Mouse (Mus musculus): ENCODE data around the gene Gm10217. TPM values are rescaled to one million over a fixed set of nuclear protein-coding genes. Genes with fewer than 3 reads are reported as not detected.

The Gm10217 gene
- polyA plus RNA-seq, 1 experiment from 2014 or later = not detected

- 70% methylated on average over 4 of the region's 4 CpGs for WGBS (ENCODE audit: insufficient replicate concordance)
Measured at GRCm38 (mm10) chr8:9886714-9887113, 22.7 kb downstream of the Gm10217 start.

GRCm38 (mm10) chr8:9899199-9899598, 35.1 kb downstream of the Gm10217 start:
- WGBS (ENCODE audit: insufficient replicate concordance) = 72% methylated on average over 2 of the region's 2 CpGs
- H3K27me3 ChIP-seq (ENCODE audit: control insufficient read depth, insufficient read depth, low read length) = no peaks in the 10 kb centered on the region
- H3K4me1 ChIP-seq (ENCODE audit: control insufficient read depth, insufficient read depth, low read length) = no peaks in the 10 kb centered on the region
- no peak overlapping the region for H3K9ac ChIP-seq (ENCODE audit: low read depth, low read length)
- H3K4me2 ChIP-seq = no peak overlapping the region
- no peak overlapping the region for H3K27ac ChIP-seq (ENCODE audit: low read depth, low read length)
- no peaks in the 10 kb centered on the region for H3K36me3 ChIP-seq (ENCODE audit: control insufficient read depth, insufficient read depth, low read length)
- no peaks in the 10 kb centered on the region for H3K9me3 ChIP-seq (replicated peaks; ENCODE audit: control insufficient read depth, low read length)
- H3K4me3 ChIP-seq (ENCODE audit: low read depth, low read length) = no peak overlapping the region
- no peak for ATAC-seq (replicated peaks; ENCODE audit: insufficient number of reproducible peaks, low FRiP score, low TSS enrichment)

More at GRCm38 (mm10) chr8:9886714-9887113, 22.7 kb downstream of the Gm10217 start:
- no peak overlapping the region for H3K27ac ChIP-seq (ENCODE audit: low read depth, low read length)
- no peak overlapping the region for H3K9ac ChIP-seq (ENCODE audit: low read depth, low read length)
- no peak for ATAC-seq (replicated peaks; ENCODE audit: insufficient number of reproducible peaks, low FRiP score, low TSS enrichment)
- no peak overlapping the region for H3K4me2 ChIP-seq
- no peaks in the 10 kb centered on the region for H3K4me1 ChIP-seq (ENCODE audit: control insufficient read depth, insufficient read depth, low read length)
- no peaks in the 10 kb centered on the region for H3K9me3 ChIP-seq (replicated peaks; ENCODE audit: control insufficient read depth, low read length)
- no peaks in the 10 kb centered on the region for H3K27me3 ChIP-seq (ENCODE audit: control insufficient read depth, insufficient read depth, low read length)
- H3K4me3 ChIP-seq (ENCODE audit: low read depth, low read length) = no peak overlapping the region
- no peaks in the 10 kb centered on the region for H3K36me3 ChIP-seq (ENCODE audit: control insufficient read depth, insufficient read depth, low read length)

- Histone ChIP-seq H3K9ac (ENCODE audit: low read depth, low read length) (no peak overlapping the region), H3K4me3 (ENCODE audit: low read depth, low read length) (no peak overlapping the region), H3K4me2 (no peak overlapping the region), H3K4me1 (ENCODE audit: control insufficient read depth, insufficient read depth, low read length) (no peaks in the 10 kb centered on the region), H3K27ac (ENCODE audit: low read depth, low read length) (no peak overlapping the region), H3K27me3 (ENCODE audit: control insufficient read depth, insufficient read depth, low read length) (no peaks in the 10 kb centered on the region), H3K36me3 (ENCODE audit: control insufficient read depth, insufficient read depth, low read length) (no peaks in the 10 kb centered on the region), H3K9me3 (replicated peaks; ENCODE audit: control insufficient read depth, low read length) (no peaks in the 10 kb centered on the region)
- WGBS (ENCODE audit: insufficient replicate concordance) = 68% methylated on average over 3 of the region's 3 CpGs
- no peak for ATAC-seq (replicated peaks; ENCODE audit: insufficient number of reproducible peaks, low FRiP score, low TSS enrichment)
Measured at GRCm38 (mm10) chr8:9899673-9900072, 35.6 kb downstream of the Gm10217 start.

Other genes starting within 250 kb of the Gm10217 start
- gene Fam155a, start 93.1 kb upstream of the Gm10217 start, polyA plus RNA-seq (2014; fragmentation: Nextera tagmentation; extraction: Ambion mirVana) = 0.49 and 0.59 TPM in 2 replicates
- gene Lig4, start 113.4 kb downstream of the Gm10217 start, polyA plus RNA-seq (2014; fragmentation: Nextera tagmentation; extraction: Ambion mirVana) = 4.3 and 5.4 TPM in 2 replicates
- gene Abhd13, start 113.5 kb downstream of the Gm10217 start, polyA plus RNA-seq (2014; fragmentation: Nextera tagmentation; extraction: Ambion mirVana) = 13.9 and 17.2 TPM in 2 replicates
- gene Tnfsf13b, start 142.2 kb downstream of the Gm10217 start, polyA plus RNA-seq (2014; fragmentation: Nextera tagmentation; extraction: Ambion mirVana) = 0.40 TPM in 1 of 2 replicates, not detected in the other

Measured in heart, embryonic 11.5 days (tissue).